Mouse (Mus musculus) cerebellum, adult 11-12 months (tissue): ENCODE results near the gene Tcf7l2.

Experiments used
- DNase-seq: peaks from one replicate; pipeline ENCODE4 v3.0.0; 2022

Gene Tcf7l2

GRCm38 (mm10) chr19:55966066-55966465 lies 224.4 kb downstream of the Tcf7l2 start:
- DNase-seq, result no peak

GRCm38 (mm10) chr19:55969929-55970531 lies 228.4 kb downstream of the Tcf7l2 start:
- no peak for DNase-seq

GRCm38 (mm10) chr19:55976073-55976472 lies 234.5 kb downstream of the Tcf7l2 start:
- DNase-seq, result no peak
